Mouse (Mus musculus): ENCODE results near the gene Chst8. TPM values are rescaled to one million over a fixed set of nuclear protein-coding genes. Genes with fewer than 3 reads are reported as not detected.
A peak's percentile ranks its signal among the peaks of the same experiment; 100 is the strongest.

Chst8 gene
- polyA plus RNA-seq, 1 experiment from 2014 or later: 15.9 TPM

DNA sequence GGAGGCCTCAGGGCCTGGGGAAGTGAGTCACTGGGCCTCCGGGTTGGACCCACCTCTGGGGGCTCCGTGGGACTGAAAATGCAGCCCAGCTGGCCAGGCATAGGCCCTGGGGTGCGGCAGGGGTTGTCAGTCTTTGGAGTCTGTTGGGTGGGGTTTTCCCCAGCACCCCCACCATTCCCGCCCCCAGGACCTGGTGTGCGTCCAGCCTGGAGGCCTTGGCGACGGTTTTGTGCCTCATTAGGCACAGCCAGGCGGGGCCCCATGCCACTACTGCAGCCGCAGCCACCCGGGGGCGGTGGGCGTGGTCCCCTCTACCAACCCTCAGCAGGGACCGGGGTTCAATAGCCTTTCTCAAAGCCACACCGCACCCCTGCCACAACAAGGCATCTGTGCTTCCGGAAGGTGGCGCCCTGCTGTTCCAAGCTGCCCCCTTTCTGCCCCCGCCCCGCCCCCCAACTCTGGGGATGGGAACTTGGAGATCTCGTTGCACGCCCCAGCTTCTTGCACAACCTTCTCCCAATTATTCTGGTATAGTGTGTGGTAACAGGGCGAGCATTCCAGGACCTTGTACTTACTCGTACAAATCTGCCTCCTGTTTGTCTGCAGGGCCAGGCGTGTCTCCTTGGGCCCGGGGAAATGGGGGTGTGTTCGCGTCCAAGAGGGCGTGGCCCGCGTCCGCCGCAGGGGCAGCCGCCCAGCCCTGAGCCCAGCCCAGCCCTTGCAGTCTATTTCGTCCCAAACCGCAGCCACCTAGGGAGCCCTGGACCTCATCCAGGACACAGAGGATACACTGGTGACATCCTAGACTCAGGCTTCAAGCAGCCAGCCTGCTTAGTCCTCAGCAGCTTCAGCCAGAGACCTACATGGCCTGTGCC is 182.1 kb downstream of the Chst8 start:
- no peaks in the 10 kb centered on the region for H3K9me3 ChIP-seq
- peak overlapping the region; percentile 74 for H3K27ac ChIP-seq
- H3K27me3 ChIP-seq: no peaks in the 10 kb centered on the region
- peaks cover 16% of the 10 kb centered on the region for H3K4me1 ChIP-seq
- H3K9ac ChIP-seq: peak overlapping the region; percentile 47
- WGBS: 1% methylated on average over 34 of the region's 34 CpGs
- H3K4me3 ChIP-seq (replicated peaks): peak overlapping the region; percentile 37
- H3K4me2 ChIP-seq: peak overlapping the region; percentile 62
- ATAC-seq (ENCODE audit: low FRiP score): peak; percentile 91
- no peaks in the 10 kb centered on the region for H3K36me3 ChIP-seq (replicated peaks)

DNA sequence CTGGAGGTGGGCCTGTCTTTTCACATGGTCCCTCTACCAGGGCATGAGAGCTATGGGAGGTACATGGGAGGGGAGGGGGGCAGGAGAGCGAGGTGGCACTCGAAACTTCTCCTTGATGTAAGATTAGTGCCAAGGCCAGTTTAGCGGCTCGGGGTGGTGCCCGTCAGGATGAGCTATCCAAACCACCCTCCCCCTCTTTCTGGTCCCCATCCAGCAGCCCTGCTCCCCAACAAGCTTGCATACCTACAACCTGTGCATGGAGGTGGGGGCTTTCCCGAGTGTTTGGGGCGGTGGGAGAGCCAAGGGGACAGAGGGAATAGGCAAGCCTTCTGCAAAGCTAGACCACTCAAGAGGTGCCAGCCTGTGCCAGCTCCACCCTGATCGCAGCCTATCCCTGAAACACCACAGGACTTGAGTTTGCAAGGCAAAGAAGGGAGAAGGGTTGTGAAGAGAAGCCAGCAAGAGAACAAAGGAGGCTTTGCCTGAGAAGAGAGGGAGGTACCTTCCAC is 182.8 kb downstream of the Chst8 start:
- WGBS: 40% methylated on average over 8 of the region's 8 CpGs
- Histone ChIP-seq H3K27me3 (no peaks in the 10 kb centered on the region), H3K4me1 (peaks cover 16% of the 10 kb centered on the region), H3K9ac (peak overlapping the region; percentile 47), H3K27ac (peak overlapping the region; percentile 74), H3K4me2 (peak overlapping the region; percentile 62), H3K9me3 (no peaks in the 10 kb centered on the region), H3K36me3 (replicated peaks) (no peaks in the 10 kb centered on the region), H3K4me3 (replicated peaks) (peak overlapping the region; percentile 37)
- no peak for ATAC-seq (ENCODE audit: low FRiP score)

Other genes starting within 250 kb of the Chst8 start
- gene Kctd15, start 156.0 kb downstream of the Chst8 start, polyA plus RNA-seq (2016; fragmentation: Nextera tagmentation; extraction: Ambion mirVana): 37.9 and 38.1 TPM in 2 replicates
- 54.9 and 58.6 TPM in 2 replicates for gene Pepd, start 99.7 kb upstream of the Chst8 start, polyA plus RNA-seq (2016; fragmentation: Nextera tagmentation; extraction: Ambion mirVana)
- 63.6 and 68.3 TPM in 2 replicates for gene Cebpg, start 243.9 kb upstream of the Chst8 start, polyA plus RNA-seq (2016; fragmentation: Nextera tagmentation; extraction: Ambion mirVana)